Mouse (Mus musculus): ENCODE data around the gene Sptssb. TPM values are rescaled to one million over a fixed set of nuclear protein-coding genes. Genes with fewer than 3 reads are reported as not detected.

Sptssb gene
- polyA plus RNA-seq, 2 experiments, result 0.31 to 0.51 TPM

GRCm38 (mm10) chr3:69901874-69902381 is 42.2 kb upstream of the Sptssb start:
- H3K9ac ChIP-seq (replicated peaks), result no peak overlapping the region
- H3K4me1 ChIP-seq (replicated peaks; ENCODE audit: control insufficient read depth in 2 of 2, insufficient read depth in 2 of 2, low read length in 1 of 2), result no peaks in the 10 kb centered on the region
- H3K36me3 ChIP-seq (replicated peaks; ENCODE audit: control insufficient read depth, insufficient read depth, low read depth), result no peaks in the 10 kb centered on the region
- ATAC-seq (ENCODE audit: insufficient read depth) (no peak), DNase-seq (ENCODE audit: low read depth in 3 of 3, low spot score in 3 of 3) (no peak)
- no peaks in the 10 kb centered on the region for H3K27me3 ChIP-seq (ENCODE audit: control insufficient read depth, insufficient read depth, low read length)
- H3K4me3 ChIP-seq (ENCODE audit: insufficient read depth in 1 of 2, low read depth in 2 of 2, low read length in 2 of 2), result no peak overlapping the region
- H3K4me2 ChIP-seq (ENCODE audit: low read depth), result no peak overlapping the region
- no peak overlapping the region for H3K27ac ChIP-seq
- TF ChIP-seq EP300 (IDR thresholded peaks at IDR 0.05; ENCODE audit: low read depth) (no peak), CTCF (IDR thresholded peaks at IDR 0.05; ENCODE audit: low read depth) (no peak)
- H3K9me3 ChIP-seq (ENCODE audit: control insufficient read depth, low read length), result no peaks in the 10 kb centered on the region

GRCm38 (mm10) chr3:69900335-69900734 is 40.6 kb upstream of the Sptssb start:
- Histone ChIP-seq H3K4me1 (replicated peaks; ENCODE audit: control insufficient read depth in 2 of 2, insufficient read depth in 2 of 2, low read length in 1 of 2) (no peaks in the 10 kb centered on the region), H3K27ac (no peak overlapping the region), H3K27me3 (ENCODE audit: control insufficient read depth, insufficient read depth, low read length) (no peaks in the 10 kb centered on the region), H3K4me3 (ENCODE audit: insufficient read depth in 1 of 2, low read depth in 2 of 2, low read length in 2 of 2) (no peak overlapping the region), H3K9me3 (ENCODE audit: control insufficient read depth, low read length) (no peaks in the 10 kb centered on the region), H3K36me3 (replicated peaks; ENCODE audit: control insufficient read depth, insufficient read depth, low read depth) (no peaks in the 10 kb centered on the region), H3K4me2 (ENCODE audit: low read depth) (no peak overlapping the region), H3K9ac (replicated peaks) (no peak overlapping the region)
- ATAC-seq (ENCODE audit: insufficient read depth) (no peak), DNase-seq (ENCODE audit: low read depth in 3 of 3, low spot score in 3 of 3) (no peak)
- 39% methylated on average over 5 of the region's 5 CpGs for WGBS (ENCODE audit: insufficient replicate concordance)
- TF ChIP-seq EP300 (IDR thresholded peaks at IDR 0.05; ENCODE audit: low read depth) (no peak), CTCF (IDR thresholded peaks at IDR 0.05; ENCODE audit: low read depth) (no peak)

GRCm38 (mm10) chr3:69897917-69898594 is 38.3 kb upstream of the Sptssb start:
- no peak overlapping the region for H3K4me3 ChIP-seq (ENCODE audit: insufficient read depth in 1 of 2, low read depth in 2 of 2, low read length in 2 of 2)
- no peaks in the 10 kb centered on the region for H3K36me3 ChIP-seq (replicated peaks; ENCODE audit: control insufficient read depth, insufficient read depth, low read depth)
- no peak overlapping the region for H3K4me2 ChIP-seq (ENCODE audit: low read depth)
- no peaks in the 10 kb centered on the region for H3K27me3 ChIP-seq (ENCODE audit: control insufficient read depth, insufficient read depth, low read length)
- H3K4me1 ChIP-seq (replicated peaks; ENCODE audit: control insufficient read depth in 2 of 2, insufficient read depth in 2 of 2, low read length in 1 of 2), result no peaks in the 10 kb centered on the region
- DNase-seq (ENCODE audit: low read depth in 3 of 3, low spot score in 3 of 3), result no peak
- WGBS (ENCODE audit: insufficient replicate concordance), result 54% methylated on average over 7 of the region's 8 CpGs
- no peak overlapping the region for H3K27ac ChIP-seq
- TF ChIP-seq CTCF (IDR thresholded peaks at IDR 0.05; ENCODE audit: low read depth), result no peak
- no peak for TF ChIP-seq EP300 (IDR thresholded peaks at IDR 0.05; ENCODE audit: low read depth)
- no peaks in the 10 kb centered on the region for H3K9me3 ChIP-seq (ENCODE audit: control insufficient read depth, low read length)
- no peak overlapping the region for H3K9ac ChIP-seq (replicated peaks)
- ATAC-seq (ENCODE audit: insufficient read depth), result no peak

DNA sequence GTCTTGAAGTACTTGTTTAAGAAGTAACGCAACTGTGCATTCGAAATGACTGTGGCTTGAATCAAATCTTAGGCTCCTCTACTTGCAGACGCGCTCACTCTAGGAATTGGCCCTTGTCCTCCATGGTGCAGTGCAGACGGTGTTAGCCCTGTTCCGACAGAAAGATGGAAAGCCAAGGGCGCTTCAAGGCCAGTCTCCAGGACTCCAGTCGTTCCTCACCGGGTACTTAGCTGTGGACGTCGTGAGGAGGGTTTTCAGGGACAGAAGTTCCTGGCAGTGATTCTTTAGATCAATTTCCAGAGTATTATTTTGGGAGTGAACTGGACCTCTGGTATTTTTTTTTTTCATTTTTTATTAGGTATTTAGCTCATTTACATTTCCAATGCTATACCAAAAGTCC is 35.8 kb upstream of the Sptssb start:
- no peaks in the 10 kb centered on the region for H3K9me3 ChIP-seq (ENCODE audit: control insufficient read depth, low read length)
- 75% methylated on average over 11 of the region's 11 CpGs for WGBS (ENCODE audit: insufficient replicate concordance)

DNA sequence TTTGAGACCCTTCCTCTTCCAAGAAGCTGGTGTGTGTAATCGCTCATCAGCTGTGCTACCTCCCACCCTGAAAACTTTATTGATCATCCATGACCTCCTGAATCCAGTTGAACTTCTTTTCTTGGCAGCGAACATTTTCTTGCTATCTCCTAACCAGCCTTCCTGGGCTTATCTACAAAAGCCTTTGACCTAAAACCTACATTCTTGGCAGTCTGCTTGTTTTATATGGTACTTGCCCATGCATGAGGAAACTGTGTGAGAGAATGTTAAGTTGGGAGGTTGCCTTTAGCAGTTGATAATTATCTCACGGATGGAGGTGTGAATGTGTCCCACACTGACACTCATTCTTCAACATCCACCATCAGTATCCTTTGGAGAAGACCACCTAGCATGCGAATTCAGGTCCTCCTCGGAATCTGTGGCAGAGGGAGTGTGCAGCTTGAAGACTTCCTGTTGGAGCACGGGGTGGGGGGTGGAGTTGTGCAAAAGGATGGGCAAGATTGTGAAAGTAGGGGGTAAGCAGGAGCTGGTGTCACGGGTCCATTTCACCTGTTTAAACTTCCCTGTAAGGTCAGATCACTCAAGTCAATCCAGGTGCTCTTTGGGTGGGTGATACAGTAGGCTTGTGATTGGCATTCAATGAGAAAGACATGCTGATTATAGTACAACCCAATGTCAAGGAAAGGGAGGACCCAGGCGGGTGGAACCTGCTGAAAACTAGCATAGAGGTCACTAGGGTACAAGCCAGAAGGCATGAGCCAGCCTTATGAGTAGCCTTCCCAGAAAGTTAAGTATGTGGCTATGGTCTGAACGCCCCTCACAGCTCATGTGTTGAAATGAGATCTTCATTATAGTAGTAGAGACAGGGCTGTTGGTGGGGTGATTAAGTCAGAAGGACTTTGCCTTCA is 32.7 kb upstream of the Sptssb start:
- WGBS (ENCODE audit: insufficient replicate concordance), result 49% methylated on average over 9 of the region's 9 CpGs
- DNase-seq (ENCODE audit: low read depth in 3 of 3, low spot score in 3 of 3) (no peak), ATAC-seq (ENCODE audit: insufficient read depth) (no peak)
- TF ChIP-seq CTCF (IDR thresholded peaks at IDR 0.05; ENCODE audit: low read depth) (no peak), EP300 (IDR thresholded peaks at IDR 0.05; ENCODE audit: low read depth) (no peak)
- no peak overlapping the region for H3K27ac ChIP-seq
- no peak overlapping the region for H3K9ac ChIP-seq (replicated peaks)
- H3K36me3 ChIP-seq (replicated peaks; ENCODE audit: control insufficient read depth, insufficient read depth, low read depth), result no peaks in the 10 kb centered on the region
- H3K27me3 ChIP-seq (ENCODE audit: control insufficient read depth, insufficient read depth, low read length), result no peaks in the 10 kb centered on the region
- no peak overlapping the region for H3K4me2 ChIP-seq (ENCODE audit: low read depth)
- no peaks in the 10 kb centered on the region for H3K9me3 ChIP-seq (ENCODE audit: control insufficient read depth, low read length)
- no peak overlapping the region for H3K4me3 ChIP-seq (ENCODE audit: insufficient read depth in 1 of 2, low read depth in 2 of 2, low read length in 2 of 2)
- H3K4me1 ChIP-seq (replicated peaks; ENCODE audit: control insufficient read depth in 2 of 2, insufficient read depth in 2 of 2, low read length in 1 of 2), result no peaks in the 10 kb centered on the region

More for the DNA sequence above, 35.8 kb upstream of the Sptssb start:
- ATAC-seq (ENCODE audit: insufficient read depth) (no peak), DNase-seq (ENCODE audit: low read depth in 3 of 3, low spot score in 3 of 3) (no peak)
- H3K27me3 ChIP-seq (ENCODE audit: control insufficient read depth, insufficient read depth, low read length), result no peaks in the 10 kb centered on the region
- no peaks in the 10 kb centered on the region for H3K36me3 ChIP-seq (replicated peaks; ENCODE audit: control insufficient read depth, insufficient read depth, low read depth)
- TF ChIP-seq EP300 (IDR thresholded peaks at IDR 0.05; ENCODE audit: low read depth), result no peak
- no peak for TF ChIP-seq CTCF (IDR thresholded peaks at IDR 0.05; ENCODE audit: low read depth)
- no peak overlapping the region for H3K4me2 ChIP-seq (ENCODE audit: low read depth)
- H3K4me3 ChIP-seq (ENCODE audit: insufficient read depth in 1 of 2, low read depth in 2 of 2, low read length in 2 of 2), result no peak overlapping the region
- no peak overlapping the region for H3K27ac ChIP-seq
- no peaks in the 10 kb centered on the region for H3K4me1 ChIP-seq (replicated peaks; ENCODE audit: control insufficient read depth in 2 of 2, insufficient read depth in 2 of 2, low read length in 1 of 2)
- H3K9ac ChIP-seq (replicated peaks), result no peak overlapping the region

Measured in liver, embryonic 14.5 days (tissue).